Mouse (Mus musculus): ENCODE data around the gene Ripor2. TPM values are rescaled to one million over a fixed set of nuclear protein-coding genes. Genes with fewer than 3 reads are reported as not detected.

The Ripor2 gene
- total and polyA plus RNA-seq, 2 experiments from 2014 or later, result 19.6 to 48.8 TPM

DNA sequence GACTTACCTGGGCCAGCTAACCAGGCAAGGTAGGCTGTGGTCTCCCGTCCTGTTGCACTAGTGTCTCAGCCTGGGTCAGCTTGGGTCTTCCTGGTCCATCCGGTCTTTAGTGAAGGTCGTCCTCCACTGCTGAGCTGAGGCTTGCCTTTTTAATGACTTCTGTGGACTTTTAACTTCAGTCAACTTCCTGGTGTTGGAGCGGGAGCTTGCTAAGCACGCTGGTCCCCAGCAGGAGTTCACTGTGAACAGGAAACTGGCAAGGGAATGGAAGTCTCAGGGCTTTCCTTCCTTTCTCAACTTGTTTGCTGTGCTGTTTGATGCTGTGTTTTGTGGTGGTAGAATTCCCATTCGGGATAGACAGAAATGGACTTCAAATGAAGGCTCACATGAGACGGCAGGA lies 135.7 kb downstream of the Ripor2 start:
- H3K36me3 ChIP-seq (ENCODE audit: insufficient read depth, low read length), result peaks cover 34% of the 10 kb centered on the region
- 78% methylated on average over 7 of the region's 7 CpGs for WGBS

GRCm38 (mm10) chr13:24721502-24721901 lies 139.5 kb downstream of the Ripor2 start:
- no peak for ATAC-seq (ENCODE audit: low FRiP score)
- Histone ChIP-seq H3K27me3 (ENCODE audit: insufficient read depth, low read length) (no peaks in the 10 kb centered on the region), H3K27ac (ENCODE audit: low read depth, low read length) (no peak overlapping the region), H3K4me2 (ENCODE audit: low read depth, low read length, poor library complexity, severe bottlenecking) (no peak overlapping the region), H3K9ac (replicated peaks; ENCODE audit: low read length, poor library complexity, severe bottlenecking) (no peak overlapping the region), H3K4me1 (ENCODE audit: insufficient read depth, low read length) (no peaks in the 10 kb centered on the region), H3K9me3 (ENCODE audit: low read length) (no peaks in the 10 kb centered on the region), H3K4me3 (ENCODE audit: low read depth, low read length) (no peak overlapping the region), H3K36me3 (ENCODE audit: insufficient read depth, low read length) (peaks cover 31% of the 10 kb centered on the region)
- WGBS, result 81% methylated on average over 10 of the region's 10 CpGs
- no peak for DNase-seq (ENCODE audit: low spot score)
- TF ChIP-seq CTCF (IDR thresholded peaks at IDR 0.05), result no peak

More for the DNA sequence above, 135.7 kb downstream of the Ripor2 start:
- H3K4me1 ChIP-seq (ENCODE audit: insufficient read depth, low read length), result peaks cover 3% of the 10 kb centered on the region; the same call in 1 of the 2 replicates
- no peak for ATAC-seq (ENCODE audit: low FRiP score)
- no peak for TF ChIP-seq CTCF (IDR thresholded peaks at IDR 0.05)
- no peaks in the 10 kb centered on the region for H3K9me3 ChIP-seq (ENCODE audit: low read length)
- H3K27ac ChIP-seq (ENCODE audit: low read depth, low read length), result no peak overlapping the region
- no peak for DNase-seq (ENCODE audit: low spot score)
- H3K27me3 ChIP-seq (ENCODE audit: insufficient read depth, low read length), result no peaks in the 10 kb centered on the region
- no peak overlapping the region for H3K9ac ChIP-seq (replicated peaks; ENCODE audit: low read length, poor library complexity, severe bottlenecking)
- H3K4me3 ChIP-seq (ENCODE audit: low read depth, low read length), result no peak overlapping the region
- no peak overlapping the region for H3K4me2 ChIP-seq (ENCODE audit: low read depth, low read length, poor library complexity, severe bottlenecking)

DNA sequence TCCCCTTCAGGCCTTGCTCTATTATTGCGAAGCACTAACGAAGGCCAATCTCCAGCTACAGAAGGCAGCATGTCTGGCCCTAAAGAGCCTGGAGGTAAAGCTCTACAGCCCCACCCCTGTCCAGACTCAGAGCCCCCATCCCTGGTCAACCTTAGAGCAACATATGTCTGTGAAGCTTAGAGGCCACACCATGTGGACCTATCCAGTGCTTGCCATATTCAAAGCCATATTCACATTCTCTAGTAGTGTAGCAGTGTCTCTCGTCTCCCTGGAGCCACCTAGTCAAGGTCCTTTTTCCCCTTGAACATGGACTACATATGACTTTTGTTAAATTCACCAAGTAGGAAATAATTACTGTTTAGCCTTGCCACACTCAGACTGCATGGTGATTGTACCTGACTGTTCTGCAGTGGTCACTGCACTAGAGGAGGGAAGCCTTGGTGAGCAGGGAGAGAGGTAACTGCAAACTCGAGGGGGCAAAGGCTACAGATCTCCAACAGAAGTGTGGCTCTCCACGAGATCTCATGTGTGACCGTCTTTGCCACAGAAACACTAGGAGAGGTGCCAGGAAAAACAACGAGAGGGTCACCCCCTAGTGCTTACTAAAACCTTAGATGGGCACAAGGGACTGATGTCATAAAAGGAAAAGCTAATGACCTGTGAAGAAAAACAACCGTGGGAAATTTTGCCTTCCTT lies 141.9 kb downstream of the Ripor2 start:
- Histone ChIP-seq H3K4me1 (ENCODE audit: insufficient read depth, low read length) (no peaks in the 10 kb centered on the region), H3K27ac (ENCODE audit: low read depth, low read length) (no peak overlapping the region), H3K27me3 (ENCODE audit: insufficient read depth, low read length) (no peaks in the 10 kb centered on the region), H3K4me3 (ENCODE audit: low read depth, low read length) (no peak overlapping the region), H3K9me3 (ENCODE audit: low read length) (no peaks in the 10 kb centered on the region), H3K36me3 (ENCODE audit: insufficient read depth, low read length) (peaks cover 13% of the 10 kb centered on the region), H3K4me2 (ENCODE audit: low read depth, low read length, poor library complexity, severe bottlenecking) (no peak overlapping the region), H3K9ac (replicated peaks; ENCODE audit: low read length, poor library complexity, severe bottlenecking) (no peak overlapping the region)
- WGBS, result 58% methylated on average over 8 of the region's 8 CpGs
- no peak for ATAC-seq (ENCODE audit: low FRiP score)
- DNase-seq (ENCODE audit: low spot score), result no peak
- no peak for TF ChIP-seq CTCF (IDR thresholded peaks at IDR 0.05)

DNA sequence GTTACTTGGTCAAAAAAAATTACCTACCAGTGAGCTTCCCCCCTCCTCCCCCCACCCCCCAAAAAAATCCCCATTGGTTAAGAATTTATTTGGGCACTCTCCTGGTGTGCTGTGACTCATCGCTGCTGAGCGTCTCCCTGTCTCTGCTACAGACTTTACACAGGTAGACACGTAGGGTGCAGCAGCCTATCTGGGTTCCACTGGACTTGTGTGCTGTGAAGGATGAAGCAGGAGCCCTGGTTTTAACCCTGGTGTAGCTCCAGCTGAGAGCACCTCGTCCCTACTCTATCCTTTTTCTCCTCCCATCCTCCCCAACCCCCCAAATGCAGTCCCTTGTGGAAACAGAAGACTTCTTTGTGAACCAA lies 142.4 kb downstream of the Ripor2 start:
- H3K4me2 ChIP-seq (ENCODE audit: low read depth, low read length, poor library complexity, severe bottlenecking), result no peak overlapping the region
- H3K36me3 ChIP-seq (ENCODE audit: insufficient read depth, low read length), result peaks cover 13% of the 10 kb centered on the region

GRCm38 (mm10) chr13:24729128-24729527 lies 147.1 kb downstream of the Ripor2 start:
- no peaks in the 10 kb centered on the region for H3K4me1 ChIP-seq (ENCODE audit: insufficient read depth, low read length)
- ATAC-seq (ENCODE audit: low FRiP score) (no peak), DNase-seq (ENCODE audit: low spot score) (no peak)
- H3K27me3 ChIP-seq (ENCODE audit: insufficient read depth, low read length), result no peaks in the 10 kb centered on the region
- no peak overlapping the region for H3K4me3 ChIP-seq (ENCODE audit: low read depth, low read length)
- peaks cover 11% of the 10 kb centered on the region for H3K36me3 ChIP-seq (ENCODE audit: insufficient read depth, low read length)
- H3K9ac ChIP-seq (replicated peaks; ENCODE audit: low read length, poor library complexity, severe bottlenecking), result no peak overlapping the region
- no peaks in the 10 kb centered on the region for H3K9me3 ChIP-seq (ENCODE audit: low read length)
- WGBS, result 92% methylated on average over 5 of the region's 5 CpGs
- no peak for TF ChIP-seq CTCF (IDR thresholded peaks at IDR 0.05)
- no peak overlapping the region for H3K27ac ChIP-seq (ENCODE audit: low read depth, low read length)
- no peak overlapping the region for H3K4me2 ChIP-seq (ENCODE audit: low read depth, low read length, poor library complexity, severe bottlenecking)

More for the DNA sequence above, 142.4 kb downstream of the Ripor2 start:
- no peaks in the 10 kb centered on the region for H3K9me3 ChIP-seq (ENCODE audit: low read length)
- no peak for TF ChIP-seq CTCF (IDR thresholded peaks at IDR 0.05)
- no peak for DNase-seq (ENCODE audit: low spot score)
- no peak overlapping the region for H3K4me3 ChIP-seq (ENCODE audit: low read depth, low read length)
- no peak for ATAC-seq (ENCODE audit: low FRiP score)
- H3K4me1 ChIP-seq (ENCODE audit: insufficient read depth, low read length), result no peaks in the 10 kb centered on the region
- no peak overlapping the region for H3K9ac ChIP-seq (replicated peaks; ENCODE audit: low read length, poor library complexity, severe bottlenecking)
- H3K27ac ChIP-seq (ENCODE audit: low read depth, low read length), result no peak overlapping the region
- H3K27me3 ChIP-seq (ENCODE audit: insufficient read depth, low read length), result no peaks in the 10 kb centered on the region
- 59% methylated on average over 4 of the region's 4 CpGs for WGBS

- no peak for DNase-seq (ENCODE audit: low spot score)
- H3K4me2 ChIP-seq (ENCODE audit: low read depth, low read length, poor library complexity, severe bottlenecking), result no peak overlapping the region
- no peaks in the 10 kb centered on the region for H3K27me3 ChIP-seq (ENCODE audit: insufficient read depth, low read length)
- no peak overlapping the region for H3K9ac ChIP-seq (replicated peaks; ENCODE audit: low read length, poor library complexity, severe bottlenecking)
- H3K9me3 ChIP-seq (ENCODE audit: low read length), result no peaks in the 10 kb centered on the region
- H3K27ac ChIP-seq (ENCODE audit: low read depth, low read length), result no peak overlapping the region
- H3K4me3 ChIP-seq (ENCODE audit: low read depth, low read length), result no peak overlapping the region
- H3K36me3 ChIP-seq (ENCODE audit: insufficient read depth, low read length), result peaks cover 9% of the 10 kb centered on the region; the same call in 1 of the 2 replicates
- TF ChIP-seq CTCF (IDR thresholded peaks at IDR 0.05), result no peak
- 92% methylated on average over 5 of the region's 5 CpGs for WGBS
- H3K4me1 ChIP-seq (ENCODE audit: insufficient read depth, low read length), result no peaks in the 10 kb centered on the region
- ATAC-seq (ENCODE audit: low FRiP score), result no peak; the same call in 1 of the 2 replicates
Observed at GRCm38 (mm10) chr13:24734502-24734901, 152.5 kb downstream of the Ripor2 start.
